In the genomic region with DNA sequence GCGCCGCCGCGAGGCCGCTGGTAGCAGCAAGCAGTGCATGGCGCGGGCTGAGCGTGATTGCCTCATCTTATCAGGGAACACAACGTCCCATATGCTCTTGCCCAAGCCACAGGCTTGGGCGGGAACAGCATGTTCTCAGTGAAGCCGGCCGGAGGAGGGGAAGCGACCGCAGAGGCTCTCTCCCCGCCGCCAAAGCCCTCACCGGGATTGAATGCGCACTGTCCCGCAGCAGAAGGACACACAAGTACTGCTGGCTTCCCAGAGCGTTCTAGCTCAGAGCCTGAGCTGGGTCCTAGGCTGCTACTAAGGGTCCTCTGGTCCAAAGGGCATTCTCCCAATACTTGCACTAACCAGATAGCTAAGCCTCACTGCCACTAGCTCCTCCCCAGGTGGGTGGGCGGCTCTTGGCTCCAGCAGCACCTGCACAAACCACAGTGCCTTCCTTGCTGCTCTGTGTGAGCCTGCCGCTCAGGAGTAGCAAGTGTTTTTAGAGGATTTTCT, we compare ENCODE assay signal across 8 mouse cellular contexts. TPM values are rescaled to one million over a fixed set of nuclear protein-coding genes. Genes with fewer than 3 reads are reported as not detected.
DNase-seq lines count a peak whose midpoint lies in the region; ATAC-seq and TF ChIP-seq lines count a peak whose summit lies in the region.

No protein-coding gene starts in this region.

- H3K4me1 ChIP-seq in erythroblast, embryonic 14.5 days (ENCODE audit: control insufficient read depth): peaks cover 40% of the 10 kb centered on the region
- H3K4me1 ChIP-seq in heart, embryonic 10.5 days: peaks cover 33% of the 10 kb centered on the region
- H3K4me1 ChIP-seq in kidney, embryonic 15.5 days: peaks cover 25% of the 10 kb centered on the region

- H3K36me3 ChIP-seq in C2C12 (ENCODE audit: control insufficient read depth, insufficient read depth): no peaks in the 10 kb centered on the region
- H3K36me3 ChIP-seq in erythroblast, embryonic 14.5 days (ENCODE audit: control insufficient read depth): peaks cover 7% of the 10 kb centered on the region; the same call in 1 of the 2 replicates
- no peaks in the 10 kb centered on the region for H3K36me3 ChIP-seq in heart, embryonic 10.5 days
- no peaks in the 10 kb centered on the region for H3K36me3 ChIP-seq in kidney, embryonic 15.5 days

- H3K27me3 ChIP-seq in C2C12 (ENCODE audit: control insufficient read depth, insufficient read depth, insufficient read length): no peaks in the 10 kb centered on the region
- peaks cover 28% of the 10 kb centered on the region for H3K27me3 ChIP-seq in erythroblast, embryonic 14.5 days (ENCODE audit: control insufficient read depth)
- no peaks in the 10 kb centered on the region for H3K27me3 ChIP-seq in heart, embryonic 10.5 days (ENCODE audit: insufficient read depth, poor library complexity, severe bottlenecking)
- H3K27me3 ChIP-seq in kidney, embryonic 15.5 days: no peaks in the 10 kb centered on the region

- H3K4me2 ChIP-seq in kidney, embryonic 15.5 days: peak overlapping the region; percentile 87

- H3K4me3 ChIP-seq in C2C12 (ENCODE audit: insufficient read depth, poor library complexity, severe bottlenecking): no peak overlapping the region
- peak overlapping the region; percentile 38 for H3K4me3 ChIP-seq in erythroblast, embryonic 14.5 days (replicated peaks)
- peak overlapping the region; percentile 52 for H3K4me3 ChIP-seq in heart, embryonic 10.5 days
- peak overlapping the region; percentile 42 for H3K4me3 ChIP-seq in kidney, embryonic 15.5 days (replicated peaks)

- peak; percentile 90 for DNase-seq in brain, embryonic 14.5 days (ENCODE audit: low read depth)
- DNase-seq in heart, embryonic 10.5 days (ENCODE audit: low spot score): peak; percentile 95
- peak; percentile 87 for DNase-seq in liver
- peak; percentile 71 to 78 for DNase-seq in monocyte, adult 2 months (ENCODE audit: low read depth in 1 of 2, low spot score in 2 of 2)
- DNase-seq in spleen, postnatal 14 days (ENCODE audit: low spot score in 2 of 2): peak; percentile 66 to 69

- H3K79me2 ChIP-seq in C2C12 (ENCODE audit: control insufficient read depth, insufficient read depth): peaks cover 95% of the 10 kb centered on the region

- no peaks in the 10 kb centered on the region for H3K9me3 ChIP-seq in erythroblast, embryonic 14.5 days (ENCODE audit: control insufficient read depth, low read length)
- H3K9me3 ChIP-seq in heart, embryonic 10.5 days: no peaks in the 10 kb centered on the region
- no peaks in the 10 kb centered on the region for H3K9me3 ChIP-seq in kidney, embryonic 15.5 days (replicated peaks)

- H3K27ac ChIP-seq in heart, embryonic 10.5 days: peak overlapping the region; percentile 65
- H3K27ac ChIP-seq in kidney, embryonic 15.5 days: peak overlapping the region; percentile 84

- ATAC-seq in kidney, embryonic 15.5 days (replicated peaks; ENCODE audit: low FRiP score): peak; percentile 92

- peak overlapping the region; percentile 43 for H3K9ac ChIP-seq in kidney, embryonic 15.5 days

- TF ChIP-seq POLR2A in brain, embryonic 14.5 days (IDR thresholded peaks at IDR 0.05; ENCODE audit: borderline replicate concordance, extremely low read depth, insufficient read depth, insufficient read length, poor library complexity, severe bottlenecking): no peak

- TF ChIP-seq CTCF in C2C12 (IDR thresholded peaks at IDR 0.05; ENCODE audit: control insufficient read depth, insufficient read depth, insufficient read length): peak; percentile 67
- TF ChIP-seq CTCF in brain, embryonic 14.5 days (IDR thresholded peaks at IDR 0.05; ENCODE audit: borderline replicate concordance, extremely low read depth, insufficient read depth, insufficient read length): peak; percentile 53

- peak overlapping the region; percentile 25 for H3ac ChIP-seq in C2C12 (ENCODE audit: control insufficient read depth, insufficient read length, low read depth)

- peaks cover 55% of the 10 kb centered on the region for H3K79me3 ChIP-seq in C2C12 (ENCODE audit: low read depth)

- under 1% methylated on average over 22 of the region's 22 CpGs for WGBS in heart, embryonic 10.5 days
- 1% methylated on average over 22 of the region's 22 CpGs for WGBS in kidney, embryonic 15.5 days

TF ChIP-seq in C2C12, 6 proteins besides CTCF, POLR2A, EP300 and RAD21:
- TF ChIP-seq MYOG (IDR thresholded peaks at IDR 0.05; ENCODE audit: control insufficient read depth, extremely low read depth, insufficient read length) (no peak), FOSL1 (IDR thresholded peaks at IDR 0.05; ENCODE audit: insufficient read depth, low read length, poor library complexity, severe bottlenecking) (no peak), CEBPB (IDR thresholded peaks at IDR 0.05; ENCODE audit: low read depth) (peak; percentile 62), MYOD1 (IDR thresholded peaks at IDR 0.05; ENCODE audit: control insufficient read depth, insufficient read length, low read depth) (no peak), MAX (IDR thresholded peaks at IDR 0.05) (peak; percentile 41), USF1 (IDR thresholded peaks at IDR 0.05; ENCODE audit: low read depth) (no peak)

RNA-seq across cellular contexts. Expression of a gene that starts 19.6 kb away (rescaled TPM):
- 0.06 TPM for polyA plus RNA-seq in C2C12 (2012; fragmentation: generic; extraction: Trizol)
- not detected in 2 replicates for polyA plus RNA-seq in brain, embryonic 14.5 days (2012; rRNA removed)
- not detected in 2 replicates for polyA plus RNA-seq in erythroblast, embryonic 14.5 days (2012)
- polyA plus RNA-seq in heart, embryonic 10.5 days (2016; fragmentation: Nextera tagmentation; extraction: Ambion mirVana): 0.18 TPM in 1 of 2 replicates, not detected in the other
- polyA plus RNA-seq in kidney, embryonic 15.5 days (2015; fragmentation: Nextera tagmentation; extraction: Ambion mirVana): 0.22 TPM in 1 of 2 replicates, not detected in the other

RNA-seq across cellular contexts. Expression of a gene that starts 41.7 kb away (rescaled TPM):
- polyA plus RNA-seq in C2C12 (2012; fragmentation: generic; extraction: Trizol): 20.1 TPM
- 12.4 and 19.8 TPM in 2 replicates for polyA plus RNA-seq in brain, embryonic 14.5 days (2012; rRNA removed)
- polyA plus RNA-seq in erythroblast, embryonic 14.5 days (2012): 8.8 and 11.3 TPM in 2 replicates
- polyA plus RNA-seq in heart, embryonic 10.5 days (2016; fragmentation: Nextera tagmentation; extraction: Ambion mirVana): 17.3 and 18.3 TPM in 2 replicates
- polyA plus RNA-seq in kidney, embryonic 15.5 days (2015; fragmentation: Nextera tagmentation; extraction: Ambion mirVana): 21.8 and 23.3 TPM in 2 replicates
